Mouse (Mus musculus): Measurements from ENCODE around the gene Lipm. TPM values are rescaled to one million over a fixed set of nuclear protein-coding genes. Genes with fewer than 3 reads are reported as not detected.

The Lipm gene
- polyA plus RNA-seq (2015; fragmentation: Nextera tagmentation; extraction: Ambion mirVana): not detected in 2 replicates

GRCm38 (mm10) chr19:34100633-34101032 is at the start of gene Lipm:
Lipm (plus strand) TSS chr19:34100933.

GRCm38 (mm10) chr19:34066779-34067472 is 33.8 kb upstream of the Lipm start, which contains the start of gene Lipn:
Lipn (plus strand) TSS chr19:34067358.

GRCm38 (mm10) chr19:34165891-34166290 is 65.2 kb downstream of the Lipm start, which contains the start of gene Ankrd22:
Ankrd22 (minus strand) TSS chr19:34166053.

Small RNAs within 50 kb of the gene (microRNA-seq; reads per million reads assigned to microRNA genes)
- gene Gm23334: not detected

Other genes with a start within 250 kb of the Lipm start
- not detected in 2 replicates for gene Lipf, start 139.7 kb upstream of the Lipm start, polyA plus RNA-seq (2015; fragmentation: Nextera tagmentation; extraction: Ambion mirVana)
- 0.17 and 0.28 TPM in 2 replicates for gene Lipk, start 92.6 kb upstream of the Lipm start, polyA plus RNA-seq (2015; fragmentation: Nextera tagmentation; extraction: Ambion mirVana)
- not detected in 2 replicates for gene Lipn, start 33.6 kb upstream of the Lipm start, polyA plus RNA-seq (2015; fragmentation: Nextera tagmentation; extraction: Ambion mirVana)
- gene Ankrd22, start 65.1 kb downstream of the Lipm start, polyA plus RNA-seq (2015; fragmentation: Nextera tagmentation; extraction: Ambion mirVana): 8.7 and 11.5 TPM in 2 replicates
- gene Stambpl1, start 91.3 kb downstream of the Lipm start, polyA plus RNA-seq (2015; fragmentation: Nextera tagmentation; extraction: Ambion mirVana): 8.8 and 9.0 TPM in 2 replicates
- gene Acta2, start 154.7 kb downstream of the Lipm start, polyA plus RNA-seq (2015; fragmentation: Nextera tagmentation; extraction: Ambion mirVana): 16,285 and 17,636 TPM in 2 replicates
- 32.8 and 49.2 TPM in 2 replicates for gene Fas, start 189.7 kb downstream of the Lipm start, polyA plus RNA-seq (2015; fragmentation: Nextera tagmentation; extraction: Ambion mirVana)